Mouse (Mus musculus) liver, adult 2 months (tissue): ENCODE results near the gene Cldn34a. TPM values are rescaled to one million over a fixed set of nuclear protein-coding genes. Genes with fewer than 3 reads are reported as not detected.
"Not testable (repeated sequence)": the region's sequence is repeated elsewhere in the genome, so short reads cannot be mapped to it uniquely, and the experiment has no call there.

Experiments used
- DNase-seq: peaks from one replicate; pipeline ENCODE4 v3.0.0-alpha.2; 2011; ENCODE audit warnings: low read depth, low spot score; ENCODE audit errors: extremely low read depth
- H3K27ac ChIP-seq: fragments of 200-500 bp; replicated peaks from 2 replicates; pipeline ENCODE4 v1.5.1; 2012; ENCODE audit warnings: low read depth, mild to moderate bottlenecking, control low read depth, inconsistent platforms, low read length; ENCODE audit not compliant: insufficient read depth
- H3K27me3 ChIP-seq: fragments of 200-500 bp; 2 replicates; pipeline ENCODE4 v1.6.1; 2012; ENCODE audit warnings: mild to moderate bottlenecking, moderate library complexity, low read length, inconsistent platforms; ENCODE audit not compliant: control insufficient read depth, insufficient read depth
- H3K36me3 ChIP-seq: fragments of 200-500 bp; 2 replicates; pipeline ENCODE4 v1.6.1; 2012; ENCODE audit warnings: low read length, inconsistent platforms; ENCODE audit not compliant: control insufficient read depth, insufficient read depth
- H3K4me1 ChIP-seq: fragments of 200-500 bp; 2 replicates; pipeline ENCODE4 v1.6.1; 2011; ENCODE audit warnings: low read length; ENCODE audit not compliant: control insufficient read depth, insufficient read depth
- H3K4me3 ChIP-seq: fragments of 200-500 bp; 2 replicates; pipeline ENCODE4 v1.5.1; 2011; ENCODE audit warnings: low read depth, mild to moderate bottlenecking, control low read depth, low read length, moderate library complexity; ENCODE audit not compliant: insufficient read depth
- H3K79me2 ChIP-seq: fragments of 200-500 bp; 2 replicates; pipeline ENCODE4 v1.6.1; 2012; ENCODE audit warnings: inconsistent platforms, mild to moderate bottlenecking, low read length, moderate library complexity; ENCODE audit not compliant: control insufficient read depth, insufficient read depth
- H3K9ac ChIP-seq: fragments of 200-500 bp; 2 replicates; pipeline ENCODE4 v1.6.1; 2012; ENCODE audit warnings: low read depth, mild to moderate bottlenecking, control low read depth, inconsistent platforms, low read length
- CTCF ChIP-seq: fragments of 200-500 bp; IDR thresholded peaks from 2 replicates; pipeline ENCODE4 v1.5.1; 2011; ENCODE audit warnings: low read depth, low read length, control low read depth
- POLR2A ChIP-seq: fragments of 200-500 bp; IDR thresholded peaks from 2 replicates; pipeline ENCODE4 v1.6.1; 2011; ENCODE audit warnings: low read length, control low read depth; ENCODE audit not compliant: insufficient read depth; ENCODE audit errors: extremely low read depth
- WGBS: fragments of 180-500 bp; shearing (Covaris S2); methylation state at CpG from one replicate; pipeline ENCODE4 v1.1.7; 2018; 5-methylcytosine and 5-hydroxymethylcytosine counted together
- polyA plus RNA-seq: library from polyadenylated mRNA; depleted of rRNA; stranded (reverse); fragments of >200 nt; gene quantifications from 2 replicates; pipeline ENCODE4 v1.2.3, GENCODE M21; 2012; rRNA removed
- total RNA-seq: library from RNA; depleted of rRNA; stranded (reverse); fragments of >200 nt; gene quantifications from 2 replicates; pipeline ENCODE4 v1.2.3, GENCODE M21; 2014; rRNA removed

Cldn34a gene
- total RNA-seq (not detected in 2 replicates), polyA plus RNA-seq (not detected in 2 replicates)

- Histone ChIP-seq H3K4me1 (no peaks in the 10 kb centered on the region), H3K9ac (no peak within 1 kb of the TSS), H3K27me3 (no peaks in the 10 kb centered on the region), H3K27ac (no peak within 1 kb of the TSS), H3K4me3 (no peak within 1 kb of the TSS), H3K36me3 (no peaks in the 10 kb centered on the region), H3K79me2 (no peaks in the 10 kb centered on the region)
- TF ChIP-seq CTCF, result no peak
- no peak for TF ChIP-seq POLR2A
- WGBS, result 76% methylated on average over 2 of the region's 2 CpGs
- DNase-seq, result no peak
These were observed at the start of gene Cldn34a for GRCm38 (mm10) chrX:152563034-152563433. Gene Cldn34a, plus strand, starts transcription at chrX:152563334.

GRCm38 (mm10) chrX:152518611-152519010, 44.5 kb upstream of the Cldn34a start:
- not testable (repeated sequence) for H3K4me3 ChIP-seq, H3K4me1 ChIP-seq, H3K27ac ChIP-seq, H3K36me3 ChIP-seq, DNase-seq, H3K79me2 ChIP-seq, H3K27me3 ChIP-seq, H3K9ac ChIP-seq
- 94% methylated on average over 2 of the region's 2 CpGs for WGBS

GRCm38 (mm10) chrX:152545736-152546135, 17.4 kb upstream of the Cldn34a start:
- 90% methylated on average over 1 of the region's 1 CpGs for WGBS
- no peak for TF ChIP-seq CTCF
- no peak for TF ChIP-seq POLR2A
- H3K36me3 ChIP-seq, result no peaks in the 10 kb centered on the region
- no peak overlapping the region for H3K27ac ChIP-seq
- no peaks in the 10 kb centered on the region for H3K27me3 ChIP-seq
- no peak for DNase-seq
- no peaks in the 10 kb centered on the region for H3K79me2 ChIP-seq
- H3K4me3 ChIP-seq, result no peak overlapping the region
- H3K4me1 ChIP-seq, result no peaks in the 10 kb centered on the region
- H3K9ac ChIP-seq, result no peak overlapping the region

GRCm38 (mm10) chrX:152548180-152548579, 15.0 kb upstream of the Cldn34a start:
- no peaks in the 10 kb centered on the region for H3K27me3 ChIP-seq
- no peak for DNase-seq
- no peaks in the 10 kb centered on the region for H3K79me2 ChIP-seq
- no peak for TF ChIP-seq CTCF
- no peak for TF ChIP-seq POLR2A
- 50% methylated on average over 1 of the region's 1 CpGs for WGBS
- H3K4me1 ChIP-seq, result no peaks in the 10 kb centered on the region
- no peaks in the 10 kb centered on the region for H3K36me3 ChIP-seq
- no peak overlapping the region for H3K27ac ChIP-seq
- no peak overlapping the region for H3K9ac ChIP-seq
- no peak overlapping the region for H3K4me3 ChIP-seq

- TF ChIP-seq POLR2A (no peak), CTCF (no peak)
- Histone ChIP-seq H3K4me3 (no peak overlapping the region), H3K27ac (no peak overlapping the region), H3K36me3 (no peaks in the 10 kb centered on the region), H3K79me2 (no peaks in the 10 kb centered on the region), H3K9ac (no peak overlapping the region), H3K27me3 (no peaks in the 10 kb centered on the region), H3K4me1 (no peaks in the 10 kb centered on the region)
- no peak for DNase-seq
- 73% methylated on average over 6 of the region's 6 CpGs for WGBS
These were observed 5.7 kb upstream of the Cldn34a start for GRCm38 (mm10) chrX:152557446-152557845.

Other genes starting within 250 kb of the Cldn34a start
- gene Kantr, start 235.8 kb upstream of the Cldn34a start, total RNA-seq, result 0.74 and 1.2 TPM in 2 replicates
- gene Kantr, start 235.8 kb upstream of the Cldn34a start, polyA plus RNA-seq, result 1.7 and 1.8 TPM in 2 replicates
- gene Tspyl2, start 220.9 kb upstream of the Cldn34a start, total RNA-seq, result 3.0 and 3.5 TPM in 2 replicates
- gene Tspyl2, start 220.9 kb upstream of the Cldn34a start, polyA plus RNA-seq, result 4.6 and 9.3 TPM in 2 replicates
- not detected in 2 replicates for gene Gpr173, start 194.6 kb upstream of the Cldn34a start, total RNA-seq
- 0.23 and 0.26 TPM in 2 replicates for gene Gpr173, start 194.6 kb upstream of the Cldn34a start, polyA plus RNA-seq
- gene Shroom2, start 206.1 kb downstream of the Cldn34a start, total RNA-seq, result 8.6 and 10.8 TPM in 2 replicates
- 3.9 and 5.9 TPM in 2 replicates for gene Shroom2, start 206.1 kb downstream of the Cldn34a start, polyA plus RNA-seq
- gene Gpr143, start 218.6 kb downstream of the Cldn34a start, total RNA-seq, result 0.34 TPM in 1 of 2 replicates, not detected in the other
- gene Gpr143, start 218.6 kb downstream of the Cldn34a start, polyA plus RNA-seq, result not detected in 2 replicates